Mouse (Mus musculus): ENCODE measurements around the gene Cul1.

DNA sequence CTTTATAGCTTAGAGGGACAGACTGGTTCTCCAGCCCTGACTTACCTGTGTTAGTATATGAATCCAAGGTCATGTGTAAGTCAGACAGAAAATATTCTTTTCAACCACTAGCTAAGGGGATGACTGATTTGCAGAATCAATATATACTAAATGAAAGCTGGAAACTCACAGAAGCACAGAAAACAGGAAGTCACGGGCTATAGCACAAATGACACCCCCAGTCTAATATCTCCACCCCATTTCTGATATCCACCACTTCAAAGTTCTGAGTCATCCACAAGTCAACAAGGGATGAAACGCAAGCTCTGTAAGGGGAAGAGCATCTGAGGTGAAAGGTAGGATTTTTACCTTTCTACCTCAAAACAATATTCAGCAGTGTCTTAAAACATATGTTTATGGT, 107.6 kb downstream of the Cul1 start:
- TF ChIP-seq POLR2A (IDR thresholded peaks at IDR 0.05; ENCODE audit: control insufficient read depth, low read depth, low read length) (no peak), CTCF (IDR thresholded peaks at IDR 0.05; ENCODE audit: control insufficient read depth, insufficient read depth, insufficient replicate concordance, low read depth, low read length) (no peak)

Measured in testis, adult 2 months (tissue).